Mouse (Mus musculus) intestine, embryonic 14.5 days (tissue): ENCODE measurements around the gene Pex10. TPM values are rescaled to one million over a fixed set of nuclear protein-coding genes. Genes with fewer than 3 reads are reported as not detected.
A peak's percentile ranks its signal among the peaks of the same experiment; 100 is the strongest.

ENCODE experiments used
- ATAC-seq: fragments of 200-750 bp; cut with Nextera tagmentation; replicated peaks from 2 replicates; pipeline ENCODE4 v1.8.0; 2017; ENCODE audit warnings: low read depth, moderate number of reproducible peaks, moderate TSS enrichment, moderate library complexity; ENCODE audit not compliant: low FRiP score, low TSS enrichment
- DNase-seq: peaks from one replicate; pipeline ENCODE4 v3.0.0-alpha.2; 2018; ENCODE audit warnings: low spot score
- H3K27ac ChIP-seq: fragments of 300-500 bp; sonication (generic); 2 replicates; pipeline ENCODE4 v1.5.1; 2014; ENCODE audit warnings: low read depth, mild to moderate bottlenecking, control low read depth
- H3K27me3 ChIP-seq: fragments of 300-500 bp; sonication (generic); replicated peaks from 2 replicates; pipeline ENCODE4 v1.6.1; 2014; ENCODE audit warnings: low read length, control low read depth; ENCODE audit not compliant: control insufficient read depth, insufficient read depth
- H3K36me3 ChIP-seq: fragments of 300-500 bp; sonication (generic); 2 replicates; pipeline ENCODE4 v1.6.1; 2014; ENCODE audit warnings: low read length, control low read depth; ENCODE audit not compliant: control insufficient read depth, insufficient read depth
- H3K4me1 ChIP-seq: fragments of 300-500 bp; sonication (generic); replicated peaks from 2 replicates; pipeline ENCODE4 v1.6.1; 2014; ENCODE audit warnings: low read length, control low read depth, mixed read lengths; ENCODE audit not compliant: control insufficient read depth, insufficient read depth
- H3K4me2 ChIP-seq: fragments of 300-500 bp; sonication (generic); 2 replicates; pipeline ENCODE4 v1.6.1; 2014; ENCODE audit warnings: low read length
- H3K4me3 ChIP-seq: fragments of 300-500 bp; sonication (generic); 2 replicates; pipeline ENCODE4 v1.5.1; 2014; ENCODE audit warnings: low read depth, low read length, control low read depth, mixed read lengths
- H3K9ac ChIP-seq: fragments of 300-500 bp; sonication (generic); 2 replicates; pipeline ENCODE4 v1.6.1; 2014; ENCODE audit warnings: mild to moderate bottlenecking, low read length
- H3K9me3 ChIP-seq: fragments of 300-500 bp; sonication (generic); 2 replicates; pipeline ENCODE4 v1.6.1; 2016; ENCODE audit warnings: low read length, control low read depth; ENCODE audit not compliant: control insufficient read depth
- WGBS: fragments of 180-500 bp; shearing (Covaris S2); extraction: QIAGEN DNeasy Blood & Tissue Kit; methylation state at CpG from one replicate; pipeline ENCODE4 v1.1.7; 2014; 5-methylcytosine and 5-hydroxymethylcytosine counted together
- polyA plus RNA-seq: library from polyadenylated mRNA; unstranded; fragments of >200 nt; fragmentation: Nextera tagmentation; extraction: Ambion mirVana; gene quantifications from 2 replicates; pipeline ENCODE4 v1.2.1, GENCODE M21; 2014

Pex10 gene
- polyA plus RNA-seq, 1 experiment from 2014 or later, result 6.5 TPM

DNA sequence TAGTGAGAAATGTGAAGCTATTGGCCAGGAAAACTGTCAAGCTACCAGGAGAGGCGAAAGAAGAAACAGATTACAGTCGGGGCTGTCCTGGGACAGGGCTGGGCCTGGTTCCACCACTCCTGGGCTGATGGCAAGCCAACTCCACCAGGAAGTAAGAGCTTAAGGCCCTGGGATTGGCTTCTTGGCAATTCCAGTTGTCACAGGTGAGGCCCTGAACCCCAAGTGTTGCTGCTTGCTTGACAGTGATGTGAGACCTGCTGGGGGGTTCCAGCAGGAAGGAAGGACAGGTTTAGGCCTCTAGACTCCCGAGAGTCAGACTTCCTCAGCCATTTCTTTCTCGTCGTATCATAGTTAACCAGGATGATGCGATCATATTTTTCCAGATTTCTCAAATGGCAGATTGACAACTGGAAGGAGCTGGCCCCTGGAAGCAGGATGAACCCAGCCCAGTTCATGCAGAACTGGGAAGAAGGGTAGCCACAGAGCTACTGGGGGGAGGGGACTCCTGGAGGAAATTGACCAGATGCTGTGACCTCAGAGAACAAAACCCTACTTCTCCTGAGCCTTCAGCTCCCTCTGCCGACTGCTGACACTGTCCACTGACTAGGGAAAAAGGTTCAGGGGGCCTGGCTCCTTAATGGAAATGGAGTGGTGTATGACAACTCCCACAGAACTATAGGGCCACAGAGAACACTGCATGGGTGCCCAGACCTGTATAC is 26.8 kb downstream of the Pex10 start:
- H3K4me2 ChIP-seq, result no peak overlapping the region
- no peaks in the 10 kb centered on the region for H3K27me3 ChIP-seq
- WGBS, result 72% methylated on average over 7 of the region's 7 CpGs
- H3K4me3 ChIP-seq, result no peak overlapping the region
- H3K9ac ChIP-seq, result no peak overlapping the region
- ATAC-seq (no peak), DNase-seq (no peak)
- no peak overlapping the region for H3K27ac ChIP-seq
- peaks cover 9% of the 10 kb centered on the region; the same call in 1 of the 2 replicates for H3K36me3 ChIP-seq
- H3K9me3 ChIP-seq, result no peaks in the 10 kb centered on the region
- H3K4me1 ChIP-seq, result 0 out of 2 replicates have a peak, but pooled peaks cover 4% of the 10 kb centered on the region

DNA sequence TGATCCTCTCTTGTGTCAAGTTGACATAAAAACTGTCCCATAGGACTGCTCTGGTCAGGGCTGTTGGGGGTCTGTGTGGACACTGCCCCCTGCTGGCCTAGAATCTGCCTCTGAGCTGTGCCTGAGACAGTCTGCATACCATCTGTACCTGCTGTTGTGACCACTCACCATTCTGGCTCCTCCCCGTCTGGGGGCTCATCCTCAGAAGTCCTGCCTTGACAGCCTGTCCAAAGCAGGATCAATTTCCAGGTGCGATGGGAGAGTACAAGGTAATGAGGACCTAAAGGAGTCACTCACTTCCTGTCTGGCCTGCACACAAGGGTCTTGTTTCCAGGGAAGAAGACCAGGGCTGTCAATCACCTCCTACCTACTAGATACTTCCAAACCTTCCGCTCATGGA is 27.7 kb downstream of the Pex10 start:
- Histone ChIP-seq H3K4me1 (0 out of 2 replicates have a peak, but pooled peaks cover 4% of the 10 kb centered on the region), H3K9ac (no peak overlapping the region), H3K36me3 (peaks cover 8% of the 10 kb centered on the region; the same call in 1 of the 2 replicates), H3K27ac (no peak overlapping the region), H3K27me3 (no peaks in the 10 kb centered on the region), H3K4me2 (no peak overlapping the region), H3K9me3 (no peaks in the 10 kb centered on the region), H3K4me3 (no peak overlapping the region)
- 66% methylated on average over 3 of the region's 3 CpGs for WGBS
- DNase-seq (peak; percentile 81), ATAC-seq (no peak; the same call in 1 of the 2 replicates)

DNA sequence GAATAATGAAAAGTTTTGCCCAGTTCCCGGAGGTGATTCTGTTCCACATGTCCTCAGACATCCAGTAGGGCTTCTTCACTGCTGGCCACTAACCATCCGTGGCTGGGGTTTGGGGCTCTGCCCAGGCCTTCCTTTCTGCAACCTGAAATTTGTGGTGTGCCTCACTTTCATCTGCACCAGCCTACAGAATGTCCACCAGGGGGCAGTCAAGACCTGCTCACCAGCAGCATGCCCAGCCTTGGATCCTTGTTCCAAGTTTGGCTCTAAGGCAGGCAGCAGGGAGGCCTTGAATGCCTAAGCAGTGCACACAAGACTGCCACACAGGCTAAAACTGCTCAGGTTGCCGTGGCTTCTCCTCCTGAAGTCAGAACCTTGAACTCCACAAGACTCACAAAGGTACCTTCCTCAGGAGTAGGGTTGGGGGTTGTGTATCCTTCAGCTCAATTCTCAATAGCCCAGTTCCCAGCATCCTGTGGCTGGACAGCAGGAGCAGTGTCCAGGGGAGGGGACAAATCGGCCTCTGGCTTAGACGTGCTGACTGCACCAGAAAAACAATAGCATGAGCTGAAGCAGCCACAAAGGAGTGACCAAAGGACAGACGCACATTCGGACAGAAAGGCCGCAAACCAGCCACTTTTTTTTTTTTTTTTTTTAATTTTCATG is 28.6 kb downstream of the Pex10 start:
- peak; percentile 90 for DNase-seq
- Histone ChIP-seq H3K4me3 (no peak overlapping the region), H3K27me3 (no peaks in the 10 kb centered on the region), H3K36me3 (peaks cover 4% of the 10 kb centered on the region; the same call in 1 of the 2 replicates), H3K9ac (no peak overlapping the region), H3K4me1 (0 out of 2 replicates have a peak, but pooled peaks cover 4% of the 10 kb centered on the region), H3K4me2 (no peak overlapping the region), H3K27ac (0 out of 2 replicates have a peak overlapping the region, but pooled peaks have one; percentile 17), H3K9me3 (no peaks in the 10 kb centered on the region)
- ATAC-seq, result peak; percentile 80
- WGBS, result 50% methylated on average over 8 of the region's 8 CpGs

DNA sequence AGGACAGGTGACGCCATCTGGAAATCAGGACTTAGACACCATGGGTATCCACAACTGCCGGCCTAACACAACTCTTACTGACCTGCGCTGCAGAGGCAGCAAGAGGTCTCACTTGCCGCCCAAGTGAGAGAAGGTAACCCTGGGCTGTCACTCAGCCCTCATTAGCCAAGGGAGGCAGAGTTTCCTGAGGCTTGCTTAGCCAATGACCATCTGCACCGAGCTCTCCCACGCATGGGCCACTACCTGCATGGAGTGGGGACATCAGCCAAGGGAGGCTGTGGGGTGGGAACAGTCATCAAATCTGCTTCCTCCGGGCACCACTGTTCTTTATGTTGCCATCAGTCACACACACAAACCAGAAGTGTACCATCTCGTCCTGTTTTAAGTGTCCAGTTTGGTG is 29.2 kb downstream of the Pex10 start:
- ATAC-seq (no peak), DNase-seq (no peak)
- Histone ChIP-seq H3K9me3 (no peaks in the 10 kb centered on the region), H3K9ac (no peak overlapping the region), H3K27ac (no peak overlapping the region), H3K4me1 (0 out of 2 replicates have a peak, but pooled peaks cover 4% of the 10 kb centered on the region), H3K4me3 (no peak overlapping the region), H3K27me3 (no peaks in the 10 kb centered on the region), H3K36me3 (peaks cover 4% of the 10 kb centered on the region; the same call in 1 of the 2 replicates), H3K4me2 (no peak overlapping the region)
- 86% methylated on average over 8 of the region's 8 CpGs for WGBS

DNA sequence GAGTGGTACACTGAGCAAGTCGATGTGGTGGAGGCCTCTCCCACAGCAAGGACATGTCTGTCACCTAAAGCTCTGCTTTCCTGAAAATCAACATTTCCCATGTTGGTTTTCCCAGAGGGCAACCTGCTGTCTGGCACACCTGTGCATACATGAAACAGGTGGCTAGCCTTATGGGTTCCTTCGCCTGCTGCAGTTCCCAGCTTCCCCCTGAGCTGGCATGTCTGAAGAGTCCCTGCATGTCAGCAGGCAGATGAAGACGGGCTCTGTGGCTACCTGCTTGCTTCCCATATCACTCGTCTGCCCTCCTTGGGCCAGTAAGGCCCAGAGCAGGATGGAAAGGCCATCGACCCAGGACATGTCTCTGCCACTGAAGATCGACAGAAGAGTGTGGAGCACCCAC is 30.6 kb downstream of the Pex10 start:
- 83% methylated on average over 6 of the region's 6 CpGs for WGBS
- Histone ChIP-seq H3K9ac (no peak overlapping the region), H3K4me1 (0 out of 2 replicates have a peak, but pooled peaks cover 4% of the 10 kb centered on the region), H3K27me3 (no peaks in the 10 kb centered on the region), H3K36me3 (0 out of 2 replicates have a peak, but pooled peaks cover under 1% of the 10 kb centered on the region), H3K27ac (no peak overlapping the region), H3K4me2 (no peak overlapping the region), H3K9me3 (no peaks in the 10 kb centered on the region), H3K4me3 (no peak overlapping the region)
- DNase-seq (no peak), ATAC-seq (no peak)

DNA sequence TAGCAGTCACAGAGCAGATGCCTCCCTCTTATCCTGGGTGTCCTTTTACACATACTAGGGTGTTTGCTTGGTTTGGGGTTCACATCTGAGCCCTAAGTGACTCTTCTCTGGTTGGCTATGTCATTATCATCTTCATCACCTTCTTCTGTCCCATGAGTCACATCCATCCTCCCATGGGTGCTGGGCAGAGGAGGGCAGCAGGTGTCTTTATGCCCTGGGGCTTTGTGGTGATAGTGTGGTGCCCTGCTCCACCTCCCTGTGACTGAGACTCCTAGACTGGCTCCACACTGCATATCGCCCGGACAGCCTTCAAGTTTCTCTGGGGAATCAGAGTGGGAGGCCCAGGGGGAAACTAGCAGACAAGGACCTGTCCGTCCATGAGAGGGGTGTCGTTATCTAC is 31.8 kb downstream of the Pex10 start:
- ATAC-seq (no peak), DNase-seq (no peak)
- no peak overlapping the region for H3K9ac ChIP-seq
- H3K36me3 ChIP-seq, result no peaks in the 10 kb centered on the region
- no peak overlapping the region for H3K4me2 ChIP-seq
- WGBS, result 70% methylated on average over 4 of the region's 4 CpGs
- 0 out of 2 replicates have a peak, but pooled peaks cover 4% of the 10 kb centered on the region for H3K4me1 ChIP-seq
- H3K27me3 ChIP-seq, result no peaks in the 10 kb centered on the region
- H3K9me3 ChIP-seq, result no peaks in the 10 kb centered on the region
- no peak overlapping the region for H3K27ac ChIP-seq
- no peak overlapping the region for H3K4me3 ChIP-seq

DNA sequence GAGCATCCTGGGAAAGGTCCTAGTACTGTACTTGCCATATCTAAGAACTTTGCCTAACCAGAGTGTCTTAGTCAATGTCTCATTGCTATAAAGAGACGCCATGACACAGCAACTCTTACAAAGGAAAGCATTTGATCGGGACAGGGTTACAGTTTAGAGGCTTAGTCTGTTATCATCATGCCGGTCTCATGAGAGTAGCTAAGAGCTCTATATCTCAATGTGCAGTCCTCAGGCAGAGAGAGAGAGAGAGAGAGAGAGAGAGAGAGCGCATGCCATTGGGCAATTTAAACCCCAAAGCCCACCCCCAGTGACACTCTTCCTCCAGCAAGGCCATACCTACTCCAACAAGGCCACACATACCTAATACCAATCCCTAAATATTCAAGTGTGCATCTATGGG is 41.1 kb downstream of the Pex10 start:
- H3K27ac ChIP-seq, result no peak overlapping the region

DNA sequence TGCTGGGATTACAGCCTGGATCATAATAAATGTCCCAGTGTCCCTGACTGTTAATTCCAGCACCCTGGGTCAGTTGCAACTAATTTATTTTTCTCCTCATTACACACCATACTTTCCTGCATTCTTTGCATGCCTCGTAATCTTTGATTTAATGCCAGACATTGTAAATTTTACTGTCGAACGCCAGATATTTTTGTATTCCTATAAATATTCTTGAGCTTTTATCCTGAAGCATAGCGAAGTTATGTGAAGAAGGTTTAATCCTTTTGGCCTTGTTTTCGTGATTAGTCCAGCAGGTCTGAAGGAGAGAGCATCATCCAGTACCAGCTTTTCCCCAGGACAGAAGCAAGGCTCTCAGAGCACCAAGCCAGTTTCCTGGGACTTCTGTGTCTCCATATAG is 42.7 kb downstream of the Pex10 start:
- H3K4me2 ChIP-seq, result no peak overlapping the region
- H3K27me3 ChIP-seq, result no peaks in the 10 kb centered on the region
- H3K36me3 ChIP-seq, result no peaks in the 10 kb centered on the region
- no peak for DNase-seq
- H3K27ac ChIP-seq, result no peak overlapping the region
- no peak overlapping the region for H3K4me3 ChIP-seq
- WGBS, result 58% methylated on average over 5 of the region's 5 CpGs
- no peak overlapping the region for H3K9ac ChIP-seq
- ATAC-seq, result no peak
- H3K4me1 ChIP-seq, result 0 out of 2 replicates have a peak, but pooled peaks cover 3% of the 10 kb centered on the region
- no peaks in the 10 kb centered on the region for H3K9me3 ChIP-seq

More for the DNA sequence above, 41.1 kb downstream of the Pex10 start:
- 0 out of 2 replicates have a peak, but pooled peaks cover 3% of the 10 kb centered on the region for H3K4me1 ChIP-seq
- no peaks in the 10 kb centered on the region for H3K27me3 ChIP-seq
- 93% methylated on average over 4 of the region's 4 CpGs for WGBS
- no peak overlapping the region for H3K9ac ChIP-seq
- no peaks in the 10 kb centered on the region for H3K36me3 ChIP-seq
- H3K4me3 ChIP-seq, result no peak overlapping the region
- no peak for DNase-seq
- no peak for ATAC-seq
- no peak overlapping the region for H3K4me2 ChIP-seq
- no peaks in the 10 kb centered on the region for H3K9me3 ChIP-seq
